Mouse (Mus musculus) intestine, embryonic 15.5 days (tissue): ENCODE data around the gene Clcn1. TPM values are rescaled to one million over a fixed set of nuclear protein-coding genes. Genes with fewer than 3 reads are reported as not detected.

Source experiments
- ATAC-seq: fragments of 200-750 bp; cut with Nextera tagmentation; 2 replicates; pipeline ENCODE4 v1.8.0; 2017; ENCODE audit warnings: moderate TSS enrichment, moderate library complexity
- H3K27ac ChIP-seq: fragments of 300-500 bp; sonication (generic); 2 replicates; pipeline ENCODE4 v1.5.1; 2015; ENCODE audit warnings: mild to moderate bottlenecking, inconsistent platforms
- H3K27me3 ChIP-seq: fragments of 300-500 bp; sonication (generic); replicated peaks from 2 replicates; pipeline ENCODE4 v1.6.1; 2015; ENCODE audit warnings: inconsistent platforms
- H3K36me3 ChIP-seq: fragments of 300-500 bp; sonication (generic); 2 replicates; pipeline ENCODE4 v1.6.1; 2015; ENCODE audit warnings: inconsistent platforms
- H3K4me1 ChIP-seq: fragments of 300-500 bp; sonication (generic); replicated peaks from 2 replicates; pipeline ENCODE4 v1.6.1; 2015; ENCODE audit warnings: inconsistent platforms
- H3K4me2 ChIP-seq: fragments of 300-500 bp; sonication (generic); replicated peaks from 2 replicates; pipeline ENCODE4 v1.6.1; 2015; ENCODE audit warnings: mild to moderate bottlenecking, inconsistent platforms
- H3K4me3 ChIP-seq: fragments of 300-500 bp; sonication (generic); replicated peaks from 2 replicates; pipeline ENCODE4 v1.5.1; 2015; ENCODE audit warnings: inconsistent platforms
- H3K9ac ChIP-seq: fragments of 300-500 bp; sonication (generic); 2 replicates; pipeline ENCODE4 v1.6.1; 2015; ENCODE audit warnings: inconsistent platforms
- H3K9me3 ChIP-seq: fragments of 300-500 bp; sonication (generic); 2 replicates; pipeline ENCODE4 v1.6.1; 2016; ENCODE audit warnings: inconsistent platforms
- WGBS: fragments of 180-500 bp; shearing (Covaris S2); methylation state at CpG from one replicate; pipeline ENCODE4 v1.1.7; 2015; 5-methylcytosine and 5-hydroxymethylcytosine counted together
- polyA plus RNA-seq: library from polyadenylated mRNA; unstranded; fragments of >200 nt; fragmentation: Nextera tagmentation; extraction: Ambion mirVana; gene quantifications from 2 replicates; pipeline ENCODE4 v1.2.1, GENCODE M21; 2015

The Clcn1 gene
- polyA plus RNA-seq, 1 experiment from 2014 or later: 0.13 TPM

GRCm38 (mm10) chr6:42343361-42344120, 57.1 kb downstream of the Clcn1 start:
- ATAC-seq: no peak
- H3K27ac ChIP-seq: no peak overlapping the region
- no peak overlapping the region for H3K4me3 ChIP-seq
- H3K4me2 ChIP-seq: no peak overlapping the region
- no peaks in the 10 kb centered on the region for H3K36me3 ChIP-seq
- 0 out of 2 replicates have a peak, but pooled peaks cover 1% of the 10 kb centered on the region for H3K4me1 ChIP-seq
- H3K9ac ChIP-seq: no peak overlapping the region
- 75% methylated on average over 9 of the region's 9 CpGs for WGBS
- H3K27me3 ChIP-seq: no peaks in the 10 kb centered on the region
- H3K9me3 ChIP-seq: no peaks in the 10 kb centered on the region

- H3K4me3 ChIP-seq: no peak overlapping the region
- 83% methylated on average over 1 of the region's 1 CpGs for WGBS
- H3K27me3 ChIP-seq: no peaks in the 10 kb centered on the region
Observed at GRCm38 (mm10) chr6:42344255-42344654, 57.8 kb downstream of the Clcn1 start.

GRCm38 (mm10) chr6:42348281-42349005, 62.0 kb downstream of the Clcn1 start:
- Histone ChIP-seq H3K4me1 (peaks cover 32% of the 10 kb centered on the region), H3K9ac (no peak overlapping the region), H3K4me3 (peak overlapping the region; percentile 83), H3K9me3 (no peaks in the 10 kb centered on the region), H3K27me3 (no peaks in the 10 kb centered on the region), H3K27ac (no peak overlapping the region), H3K4me2 (peak overlapping the region; percentile 90), H3K36me3 (no peaks in the 10 kb centered on the region)
- ATAC-seq: no peak
- 42% methylated on average over 12 of the region's 12 CpGs for WGBS

More at GRCm38 (mm10) chr6:42344255-42344654, 57.8 kb downstream of the Clcn1 start:
- Histone ChIP-seq H3K4me1 (0 out of 2 replicates have a peak, but pooled peaks cover 4% of the 10 kb centered on the region), H3K36me3 (no peaks in the 10 kb centered on the region), H3K9ac (no peak overlapping the region), H3K9me3 (no peaks in the 10 kb centered on the region), H3K4me2 (no peak overlapping the region), H3K27ac (no peak overlapping the region)
- no peak for ATAC-seq

GRCm38 (mm10) chr6:42349006-42349425, 62.5 kb downstream of the Clcn1 start:
- WGBS: under 1% methylated on average over 11 of the region's 11 CpGs
- peak; percentile 57 for ATAC-seq
- peak overlapping the region; percentile 98 for H3K27ac ChIP-seq

GRCm38 (mm10) chr6:42349426-42350020, 63.0 kb downstream of the Clcn1 start, which contains the start of gene Zyx:
Gene Zyx, plus strand, starts transcription at chr6:42349630.
- Histone ChIP-seq H3K4me3 (peak within 1 kb of the TSS; percentile 83), H3K4me1 (peaks cover 41% of the 10 kb centered on the region), H3K27ac (peak within 1 kb of the TSS; percentile 98), H3K36me3 (no peaks in the 10 kb centered on the region), H3K4me2 (peak within 1 kb of the TSS; percentile 90), H3K27me3 (no peaks in the 10 kb centered on the region), H3K9ac (peak within 1 kb of the TSS; percentile 88), H3K9me3 (no peaks in the 10 kb centered on the region)
- ATAC-seq: peak; percentile 97
- WGBS: under 1% methylated on average over 29 of the region's 36 CpGs

More at GRCm38 (mm10) chr6:42349006-42349425, 62.5 kb downstream of the Clcn1 start:
- peak overlapping the region; percentile 83 for H3K4me3 ChIP-seq
- no peaks in the 10 kb centered on the region for H3K36me3 ChIP-seq
- peaks cover 36% of the 10 kb centered on the region for H3K4me1 ChIP-seq
- peak overlapping the region; percentile 88 for H3K9ac ChIP-seq
- peak overlapping the region; percentile 90 for H3K4me2 ChIP-seq
- H3K9me3 ChIP-seq: no peaks in the 10 kb centered on the region
- H3K27me3 ChIP-seq: no peaks in the 10 kb centered on the region

GRCm38 (mm10) chr6:42350021-42350967, 63.8 kb downstream of the Clcn1 start:
- Histone ChIP-seq H3K9me3 (no peaks in the 10 kb centered on the region), H3K4me3 (peak overlapping the region; percentile 83), H3K36me3 (no peaks in the 10 kb centered on the region), H3K4me2 (peak overlapping the region; percentile 90), H3K27me3 (no peaks in the 10 kb centered on the region), H3K4me1 (peaks cover 41% of the 10 kb centered on the region), H3K9ac (peak overlapping the region; percentile 88), H3K27ac (peak overlapping the region; percentile 98)
- under 1% methylated on average over 71 of the region's 72 CpGs for WGBS
- peak; percentile 43 for ATAC-seq

- peak overlapping the region; percentile 98 for H3K27ac ChIP-seq
- no peak for ATAC-seq
- WGBS: 46% methylated on average over 13 of the region's 13 CpGs
- no peaks in the 10 kb centered on the region for H3K27me3 ChIP-seq
- H3K4me1 ChIP-seq: peaks cover 41% of the 10 kb centered on the region
- peak overlapping the region; percentile 90 for H3K4me2 ChIP-seq
- H3K9ac ChIP-seq: peak overlapping the region; percentile 88
- no peaks in the 10 kb centered on the region for H3K9me3 ChIP-seq
- H3K4me3 ChIP-seq: peak overlapping the region; percentile 83
- peaks cover 6% of the 10 kb centered on the region; the same call in 1 of the 2 replicates for H3K36me3 ChIP-seq
Observed at GRCm38 (mm10) chr6:42350968-42351775, 64.7 kb downstream of the Clcn1 start.

GRCm38 (mm10) chr6:42351776-42352485, 65.4 kb downstream of the Clcn1 start:
- Histone ChIP-seq H3K9me3 (no peaks in the 10 kb centered on the region), H3K9ac (peak overlapping the region; percentile 11), H3K36me3 (peaks cover 11% of the 10 kb centered on the region; the same call in 1 of the 2 replicates), H3K27ac (no peak overlapping the region), H3K4me3 (peak overlapping the region; percentile 83), H3K4me2 (peak overlapping the region; percentile 90), H3K4me1 (peaks cover 41% of the 10 kb centered on the region), H3K27me3 (no peaks in the 10 kb centered on the region)
- no peak for ATAC-seq
- 60% methylated on average over 7 of the region's 7 CpGs for WGBS

- H3K9ac ChIP-seq: no peak overlapping the region
- no peaks in the 10 kb centered on the region for H3K9me3 ChIP-seq
- peak overlapping the region; percentile 90 for H3K4me2 ChIP-seq
- no peak overlapping the region for H3K4me3 ChIP-seq
- H3K36me3 ChIP-seq: peaks cover 17% of the 10 kb centered on the region; the same call in 1 of the 2 replicates
- peaks cover 43% of the 10 kb centered on the region for H3K4me1 ChIP-seq
- ATAC-seq: no peak
- WGBS: 96% methylated on average over 1 of the region's 1 CpGs
- no peaks in the 10 kb centered on the region for H3K27me3 ChIP-seq
- H3K27ac ChIP-seq: no peak overlapping the region
Observed at GRCm38 (mm10) chr6:42352486-42352846, 66.0 kb downstream of the Clcn1 start.

- Histone ChIP-seq H3K9me3 (no peaks in the 10 kb centered on the region), H3K9ac (no peak overlapping the region), H3K4me1 (peaks cover 43% of the 10 kb centered on the region), H3K27me3 (no peaks in the 10 kb centered on the region), H3K4me2 (peak overlapping the region; percentile 90), H3K36me3 (peaks cover 24% of the 10 kb centered on the region), H3K4me3 (no peak overlapping the region), H3K27ac (no peak overlapping the region; the same call in 1 of the 2 replicates)
- no peak for ATAC-seq
- 78% methylated on average over 8 of the region's 8 CpGs for WGBS
Observed at GRCm38 (mm10) chr6:42353180-42353579, 66.7 kb downstream of the Clcn1 start.
